Mouse (Mus musculus): ENCODE data around the gene Cuta.
A peak's percentile ranks its signal among the peaks of the same experiment; 100 is the strongest.

Cuta gene

DNA sequence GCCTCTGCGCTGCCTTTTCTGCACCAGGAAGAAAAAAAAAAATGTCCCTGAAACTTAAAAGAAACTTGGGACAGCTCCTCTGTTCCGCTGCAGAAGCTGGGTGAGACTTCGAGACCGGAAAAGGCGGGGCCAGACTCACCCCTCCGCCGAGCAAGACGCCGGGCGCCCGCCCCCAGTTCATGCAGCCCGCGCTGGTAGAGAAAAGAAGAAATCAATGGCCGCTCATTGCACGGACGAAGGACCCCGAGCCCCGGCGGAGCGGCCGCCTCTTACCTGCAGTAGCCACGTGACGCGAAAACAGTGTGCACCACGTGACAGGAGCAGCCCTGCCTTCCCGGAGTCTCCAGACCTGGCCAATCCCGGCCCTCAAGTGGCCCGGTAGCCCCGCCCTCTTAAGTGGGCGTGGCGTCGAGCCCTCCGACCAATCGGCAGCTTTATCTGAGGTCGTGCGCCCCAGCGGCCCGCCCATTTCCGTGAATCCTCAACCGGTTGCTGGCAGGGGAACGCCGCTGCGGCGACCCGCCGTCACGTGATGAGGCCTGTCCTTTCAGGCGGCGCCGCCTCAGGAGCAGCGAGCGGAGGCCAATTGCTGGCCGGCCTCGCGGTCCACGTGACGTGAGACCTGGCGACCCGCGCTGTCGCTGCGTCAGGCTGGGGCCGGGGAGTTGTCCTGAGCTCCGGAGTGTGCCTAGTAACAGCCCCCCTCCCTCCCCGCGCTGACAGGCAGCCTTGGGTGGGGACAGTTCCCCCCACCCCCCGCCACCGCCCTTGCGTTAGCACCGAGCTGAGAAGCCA, at the start of gene Cuta:
Gene Cuta, minus strand, starts transcription at position 392 of the 795 bp plus-strand sequence.
- TF ChIP-seq GATA4 (IDR thresholded peaks at IDR 0.05; ENCODE audit: insufficient replicate concordance, low read length): peak; percentile 22; the same call in 1 of the 2 replicates

DNA sequence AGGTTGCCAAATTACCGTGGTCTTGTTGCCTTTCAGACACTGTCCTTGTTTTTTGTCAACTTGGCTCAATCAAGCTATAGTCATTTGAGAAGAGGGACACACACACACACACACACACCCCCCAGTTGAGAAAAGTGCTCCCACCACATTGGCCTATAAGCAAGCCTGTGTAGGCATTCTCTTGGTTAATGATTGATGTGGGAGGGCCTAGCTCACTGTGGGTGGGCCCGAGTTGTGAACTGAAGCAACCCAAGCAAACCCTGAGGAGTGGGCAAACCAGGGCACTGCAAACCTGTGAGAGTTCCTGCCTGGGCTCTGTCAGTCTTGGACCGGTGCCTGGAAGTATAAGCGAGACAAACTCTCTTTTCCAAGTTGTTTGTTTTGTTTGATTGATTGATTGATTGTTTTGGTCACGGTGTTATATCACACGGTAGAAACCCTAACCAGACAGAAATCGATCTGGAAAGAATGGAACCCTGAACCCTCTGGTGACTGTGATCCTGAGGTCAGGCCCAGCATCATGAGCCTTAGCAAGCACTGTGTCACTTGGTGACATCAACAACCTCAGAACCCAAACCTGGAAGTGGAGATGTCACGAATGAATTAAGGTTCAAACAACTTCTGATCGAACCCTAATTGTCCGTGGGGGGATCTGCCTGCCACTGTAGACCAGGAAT, 46.3 kb upstream of the Cuta start:
- no peak for TF ChIP-seq GATA4 (IDR thresholded peaks at IDR 0.05; ENCODE audit: insufficient replicate concordance, low read length)

DNA sequence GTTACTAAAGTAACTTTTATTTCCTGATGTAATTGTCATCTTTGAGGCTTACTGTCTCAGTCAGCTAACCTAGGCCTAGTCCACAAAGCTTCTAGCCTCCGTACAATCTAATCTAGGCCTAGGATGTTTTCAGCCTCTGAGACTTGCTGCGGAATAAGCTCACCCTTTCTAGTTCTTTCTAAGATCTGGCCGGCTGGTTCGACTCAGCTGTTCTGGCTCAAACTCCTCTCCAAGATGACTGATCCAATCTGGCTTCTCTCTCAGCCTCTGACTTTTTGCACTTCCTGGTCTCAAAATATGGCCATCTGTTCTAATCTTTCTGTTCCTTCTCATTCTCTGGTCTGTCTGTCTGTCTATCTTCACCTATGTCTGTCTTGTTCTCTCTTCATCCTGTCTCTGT, 44.0 kb upstream of the Cuta start:
- TF ChIP-seq GATA4 (IDR thresholded peaks at IDR 0.05; ENCODE audit: insufficient replicate concordance, low read length): no peak

DNA sequence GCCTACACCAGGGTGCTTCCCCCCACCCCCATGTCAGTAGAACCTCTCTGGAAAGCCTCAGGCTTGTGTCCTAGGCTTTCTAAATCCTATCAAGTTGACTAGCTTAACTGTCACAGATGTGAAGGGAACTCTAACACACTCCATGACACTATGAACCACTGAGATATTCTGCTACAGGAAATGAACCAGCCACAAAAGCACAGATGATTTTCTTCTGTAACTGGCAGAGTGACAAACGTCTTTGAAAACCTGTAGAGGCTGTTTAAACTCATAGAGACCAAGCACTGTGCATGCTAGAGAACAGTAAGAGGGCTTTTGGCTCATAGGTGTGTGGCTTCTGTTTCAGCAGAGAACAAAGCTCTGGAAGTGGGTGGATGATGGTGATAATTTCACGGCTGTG, 41.7 kb upstream of the Cuta start:
- TF ChIP-seq GATA4 (IDR thresholded peaks at IDR 0.05; ENCODE audit: insufficient replicate concordance, low read length): no peak

DNA sequence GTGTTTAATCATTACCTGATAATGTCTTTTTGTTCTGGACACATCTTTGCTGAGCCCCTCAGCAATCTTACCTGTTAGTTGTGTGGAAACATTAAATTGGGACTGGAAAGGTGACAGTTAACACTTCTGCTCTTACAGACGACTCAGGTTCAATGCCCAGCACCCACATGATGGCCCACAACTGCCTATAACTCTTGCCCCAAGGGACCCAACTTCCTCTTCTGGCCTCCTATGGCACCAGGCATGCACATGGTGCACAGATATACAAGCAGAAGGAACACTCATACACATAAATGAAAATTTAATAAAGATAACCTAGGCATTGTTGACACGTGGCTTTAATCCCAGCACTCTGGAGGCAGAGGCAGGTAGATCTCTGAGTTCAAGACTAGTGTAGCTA, 40.1 kb upstream of the Cuta start:
- TF ChIP-seq GATA4 (IDR thresholded peaks at IDR 0.05; ENCODE audit: insufficient replicate concordance, low read length): no peak

DNA sequence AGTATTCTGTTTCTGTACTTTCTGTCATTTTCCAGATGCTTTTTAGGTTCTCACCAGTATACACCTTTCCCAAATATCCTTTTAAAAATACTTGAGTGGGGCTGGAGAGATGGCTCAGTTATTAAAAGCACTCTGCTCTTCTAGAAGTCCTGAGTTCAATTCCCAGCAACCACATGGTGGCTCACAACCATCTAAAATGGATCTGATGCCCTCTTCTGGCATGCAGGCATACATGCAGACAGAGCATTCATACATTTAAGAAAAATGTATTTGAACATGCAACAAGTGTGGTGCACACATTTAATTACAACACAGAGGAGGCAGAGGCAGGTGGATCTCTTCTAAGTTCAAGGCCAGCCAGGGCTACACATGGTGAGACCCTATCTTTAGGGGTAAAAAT, 36.0 kb upstream of the Cuta start:
- no peak for TF ChIP-seq GATA4 (IDR thresholded peaks at IDR 0.05; ENCODE audit: insufficient replicate concordance, low read length)

DNA sequence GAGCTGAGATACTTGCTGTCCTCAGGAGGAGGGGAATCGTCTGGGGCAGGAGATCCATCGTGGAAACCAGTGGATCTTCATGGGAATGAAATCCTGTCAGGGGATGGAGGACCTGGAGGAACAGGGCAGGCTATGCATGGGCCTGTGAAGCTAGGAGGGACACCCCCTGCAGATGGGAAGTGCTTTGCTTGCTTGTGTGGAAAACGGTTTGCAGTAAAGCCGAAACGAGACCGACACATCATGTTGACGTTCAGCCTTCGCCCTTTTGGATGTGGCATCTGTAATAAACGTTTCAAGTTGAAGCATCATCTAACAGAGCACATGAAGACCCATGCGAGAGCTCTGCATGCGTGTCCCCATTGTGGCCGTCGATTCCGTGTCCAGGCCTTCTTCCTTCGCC, 35.2 kb upstream of the Cuta start:
- no peak for TF ChIP-seq GATA4 (IDR thresholded peaks at IDR 0.05; ENCODE audit: insufficient replicate concordance, low read length)

DNA sequence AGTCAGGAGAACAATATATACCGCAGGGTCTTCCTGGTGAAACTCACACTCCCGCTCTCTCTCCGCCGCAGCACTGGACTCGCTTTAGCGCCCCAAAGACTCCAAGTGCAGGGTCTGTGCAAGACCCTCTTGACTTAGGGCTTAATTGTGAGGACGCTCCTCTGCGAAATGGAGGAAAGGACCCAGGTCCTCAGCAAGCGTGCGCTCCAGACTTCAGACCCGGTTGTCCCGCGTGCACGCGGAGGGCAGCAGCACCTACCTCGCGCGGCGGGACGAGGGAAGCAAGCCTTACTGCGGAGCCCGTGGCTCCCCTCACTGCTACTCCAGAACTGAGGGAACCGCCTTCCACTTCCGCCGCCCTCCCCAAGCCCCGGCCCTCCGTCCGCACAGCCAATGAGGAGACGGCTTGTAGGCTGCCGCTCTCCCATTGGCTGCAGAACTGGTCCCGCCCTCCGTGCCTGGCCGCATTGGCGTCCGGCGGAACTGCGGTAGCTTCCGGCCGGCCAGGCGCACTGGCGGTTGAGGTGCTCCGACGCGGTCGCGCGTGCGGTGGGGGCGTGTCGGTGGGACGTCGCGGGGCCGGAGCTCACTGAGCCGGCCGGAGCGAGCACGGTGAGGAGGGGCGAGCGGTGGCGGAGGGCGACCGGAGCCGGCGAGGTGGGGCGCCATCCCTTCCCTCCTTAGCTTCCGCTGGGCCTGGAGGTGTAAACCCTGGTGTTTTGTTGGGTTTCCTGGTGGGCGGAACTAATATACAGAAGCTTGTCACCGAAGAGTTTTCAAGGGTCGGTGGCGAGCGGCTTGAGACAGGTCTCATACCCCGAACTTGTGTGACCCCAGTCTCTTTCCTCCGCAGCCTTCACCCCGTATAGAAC, 33.6 kb upstream of the Cuta start, which contains the start of gene Zbtb9:
Gene Zbtb9, plus strand, starts transcription at position 465 of the 872 bp plus-strand sequence.
- TF ChIP-seq GATA4 (IDR thresholded peaks at IDR 0.05; ENCODE audit: insufficient replicate concordance, low read length): no peak; the same call in 1 of the 2 replicates

DNA sequence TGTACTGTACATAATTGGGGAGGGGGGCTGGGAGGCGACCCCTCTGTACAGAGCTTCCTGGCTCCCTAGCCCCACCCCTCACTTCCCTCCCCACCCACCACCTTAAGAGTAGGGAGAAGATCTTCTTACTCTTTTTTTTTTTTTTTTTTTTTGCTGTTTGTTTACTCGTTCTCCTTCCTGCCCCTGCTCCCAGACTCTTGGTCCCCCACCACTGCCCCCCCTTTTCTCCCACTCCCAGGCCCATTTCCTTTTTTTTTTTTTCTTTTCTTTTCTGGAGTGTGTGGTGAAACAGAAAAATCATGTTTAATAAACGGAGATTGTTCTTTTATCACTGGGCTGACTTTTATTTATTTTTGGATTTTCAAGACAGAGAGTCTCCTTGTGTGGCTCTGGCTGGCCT, 32.7 kb upstream of the Cuta start:
- no peak for TF ChIP-seq GATA4 (IDR thresholded peaks at IDR 0.05; ENCODE audit: insufficient replicate concordance, low read length)

DNA sequence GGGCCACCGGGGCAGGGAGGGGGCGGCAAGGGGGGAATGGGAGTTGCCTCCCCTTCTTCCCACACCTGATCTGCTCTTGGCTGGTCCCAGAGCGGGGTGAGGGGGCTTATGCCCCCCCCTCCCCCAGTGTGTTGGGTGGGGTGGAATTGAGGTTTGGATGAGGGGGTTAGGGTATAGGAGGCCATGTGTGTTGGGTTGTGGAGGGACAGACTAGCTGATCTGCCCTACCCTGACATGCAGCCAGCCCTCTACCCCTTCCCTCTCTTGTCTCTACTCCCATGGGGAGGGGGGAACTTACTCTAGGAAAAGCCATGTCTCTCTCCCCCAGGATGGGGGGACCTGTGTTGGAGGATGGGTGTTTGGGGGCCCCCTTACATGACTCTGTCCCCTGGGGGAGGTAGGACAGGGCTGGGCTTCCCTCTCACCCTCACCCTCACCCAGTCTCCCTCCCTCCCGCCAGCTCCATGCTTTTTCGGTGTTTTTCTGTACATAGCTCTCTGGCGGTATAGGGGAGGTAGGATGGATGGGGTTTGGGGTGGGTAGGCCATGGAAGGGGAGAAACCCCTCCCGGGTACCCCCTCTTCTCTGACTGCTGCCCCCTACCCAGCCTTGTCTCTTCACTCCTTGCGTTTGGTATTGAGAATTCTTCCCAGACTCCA, 32.0 kb upstream of the Cuta start:
- TF ChIP-seq GATA4 (IDR thresholded peaks at IDR 0.05; ENCODE audit: insufficient replicate concordance, low read length): no peak

DNA sequence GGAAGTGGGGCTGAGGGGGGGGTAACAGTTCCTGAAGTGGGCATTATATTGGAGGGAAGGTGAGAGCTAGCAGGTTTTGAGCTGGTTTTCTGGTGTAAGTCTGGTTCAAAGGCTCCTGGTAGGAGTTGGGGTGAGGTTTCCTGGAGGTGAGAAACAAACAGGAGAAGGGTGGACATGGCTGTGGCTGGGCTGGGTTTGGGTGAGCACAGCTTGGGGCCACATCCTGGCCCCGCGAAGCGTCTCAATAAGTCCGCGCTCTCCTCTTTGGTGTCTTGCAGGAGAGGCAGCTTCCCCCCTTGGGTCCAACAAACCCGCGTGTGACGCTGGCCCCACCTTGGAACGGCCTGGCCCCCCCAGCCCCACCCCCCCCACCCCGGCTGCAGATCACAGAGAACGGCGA, 30.9 kb upstream of the Cuta start:
- no peak for TF ChIP-seq GATA4 (IDR thresholded peaks at IDR 0.05; ENCODE audit: insufficient replicate concordance, low read length)

DNA sequence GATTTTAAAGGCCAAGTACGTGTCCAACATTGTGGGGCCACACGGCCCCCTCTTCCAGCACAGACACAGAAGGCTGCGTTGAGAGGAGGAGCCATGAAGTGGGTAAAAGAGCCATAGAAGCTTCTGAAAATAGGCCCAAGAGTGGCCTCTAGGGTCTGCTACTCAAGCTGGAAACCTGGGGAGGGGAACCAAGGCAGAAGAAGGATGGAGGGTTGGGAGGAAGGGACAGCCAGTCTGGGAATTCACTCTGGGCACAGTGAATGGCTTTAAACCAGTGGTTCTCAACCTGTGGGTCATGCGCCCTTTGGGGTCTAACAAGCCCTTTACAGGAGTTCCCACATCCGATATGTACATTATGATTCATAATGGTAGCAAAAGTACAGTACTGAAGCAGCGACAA, 29.9 kb upstream of the Cuta start:
- no peak for TF ChIP-seq GATA4 (IDR thresholded peaks at IDR 0.05; ENCODE audit: insufficient replicate concordance, low read length)

DNA sequence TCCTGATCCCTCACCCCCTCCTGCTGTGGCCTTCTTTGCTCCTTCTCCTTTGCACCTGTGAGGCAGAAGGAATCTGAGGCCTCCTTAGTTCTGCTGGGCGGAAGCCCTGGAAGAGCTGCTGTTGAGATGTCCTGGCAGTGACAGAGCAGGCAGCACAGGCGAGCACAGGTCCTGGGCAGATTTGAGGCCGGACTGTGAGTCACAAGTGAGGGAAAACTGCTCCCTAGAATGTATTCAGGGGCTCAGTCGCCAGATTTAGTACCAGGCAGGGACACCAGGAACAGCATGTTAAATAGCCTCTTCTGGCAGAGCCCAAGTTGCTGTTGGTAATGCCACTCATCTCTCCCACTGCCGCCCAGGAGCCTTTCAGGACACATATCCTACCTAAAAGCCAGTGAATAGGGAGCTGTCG, 28.8 kb upstream of the Cuta start:
- TF ChIP-seq GATA4 (IDR thresholded peaks at IDR 0.05; ENCODE audit: insufficient replicate concordance, low read length): no peak

DNA sequence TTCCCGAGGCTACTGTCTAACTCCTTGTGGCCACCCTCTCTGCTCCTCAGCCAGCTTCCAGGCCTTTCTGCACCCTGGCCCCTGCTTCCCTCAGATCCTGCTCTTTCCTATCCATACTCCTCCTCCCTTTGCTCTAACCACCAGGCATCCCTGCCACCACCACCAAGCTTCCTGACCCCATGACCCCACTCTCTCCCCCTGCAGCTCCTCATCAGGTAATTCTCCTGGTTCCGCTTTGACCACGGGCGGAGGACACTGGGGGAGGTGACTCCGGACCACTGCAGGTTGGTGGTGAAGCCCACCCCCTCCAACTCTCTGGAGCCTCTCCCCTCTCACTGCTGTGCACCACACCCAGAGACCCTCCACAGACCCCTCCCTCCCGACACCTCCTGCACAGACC, 28.1 kb upstream of the Cuta start:
- no peak for TF ChIP-seq GATA4 (IDR thresholded peaks at IDR 0.05; ENCODE audit: insufficient replicate concordance, low read length)

DNA sequence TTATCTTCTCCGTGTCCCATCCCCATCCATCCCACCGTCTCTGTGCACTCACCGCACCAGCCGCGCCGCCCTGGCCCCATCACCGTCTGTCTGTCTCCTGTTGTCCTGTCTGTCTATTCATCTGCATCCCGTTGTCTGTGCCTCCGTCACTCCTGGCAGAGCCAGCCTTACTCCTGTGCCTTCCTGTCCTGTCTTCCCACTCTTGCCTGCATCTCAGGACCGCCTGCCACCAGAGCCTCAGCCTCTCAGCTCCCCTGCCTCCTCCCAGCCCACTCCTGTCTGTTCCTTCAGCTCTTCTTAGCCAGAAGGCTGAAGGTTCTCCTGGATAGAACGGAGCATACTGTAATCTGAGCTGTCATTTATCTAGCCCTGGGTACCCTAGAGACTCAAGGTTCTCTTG, 27.6 kb upstream of the Cuta start:
- TF ChIP-seq GATA4 (IDR thresholded peaks at IDR 0.05; ENCODE audit: insufficient replicate concordance, low read length): no peak

Measured in liver, adult (tissue).